Mouse (Mus musculus): Measurements from ENCODE around the gene Spns1.
A peak's percentile ranks its signal among the peaks of the same experiment; 100 is the strongest.
"Not testable (repeated sequence)": the region's sequence is repeated elsewhere in the genome, so short reads cannot be mapped to it uniquely, and the experiment has no call there.

Spns1 gene

DNA sequence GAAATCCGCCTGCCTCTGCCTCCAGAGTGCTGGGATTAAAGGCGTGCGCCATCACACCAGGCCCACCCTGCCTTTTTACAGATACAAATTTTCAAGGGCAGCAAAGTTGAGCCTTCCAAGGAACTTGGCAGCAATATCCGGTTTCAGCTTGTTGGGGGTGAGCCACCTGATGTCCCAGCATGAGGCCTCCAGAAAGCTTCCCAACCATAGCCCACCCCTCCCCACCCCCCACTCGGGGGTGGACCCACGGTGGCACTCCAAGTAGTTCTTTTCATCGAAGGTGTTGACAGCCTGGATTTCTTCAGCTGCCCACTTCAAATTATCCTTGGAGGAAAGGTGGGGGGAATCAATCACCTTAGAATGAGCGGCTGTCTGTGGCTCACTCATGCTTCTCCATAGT lies 38.3 kb downstream of the Spns1 start:
- no peak for DNase-seq (ENCODE audit: low spot score in 2 of 2)

DNA sequence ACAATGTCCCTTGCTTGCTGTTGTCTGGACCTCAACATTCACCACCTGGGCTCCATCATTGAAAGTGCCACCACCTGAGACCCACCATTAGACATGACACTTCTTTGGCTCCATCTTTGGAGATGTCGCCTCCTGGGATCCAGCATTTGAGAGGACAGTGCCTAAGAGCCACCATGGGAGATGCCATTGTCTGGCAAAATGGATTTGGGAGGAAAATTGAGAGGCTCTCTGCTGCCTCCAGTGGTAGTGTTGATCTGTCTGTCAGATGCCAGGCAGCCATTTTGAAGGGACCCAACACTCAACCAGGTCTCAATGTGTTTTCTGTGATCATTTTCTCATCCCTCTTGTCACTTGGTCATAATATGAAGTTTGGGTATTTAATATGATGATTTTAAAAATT lies 41.7 kb downstream of the Spns1 start:
- no peak for DNase-seq (ENCODE audit: low spot score in 2 of 2)

DNA sequence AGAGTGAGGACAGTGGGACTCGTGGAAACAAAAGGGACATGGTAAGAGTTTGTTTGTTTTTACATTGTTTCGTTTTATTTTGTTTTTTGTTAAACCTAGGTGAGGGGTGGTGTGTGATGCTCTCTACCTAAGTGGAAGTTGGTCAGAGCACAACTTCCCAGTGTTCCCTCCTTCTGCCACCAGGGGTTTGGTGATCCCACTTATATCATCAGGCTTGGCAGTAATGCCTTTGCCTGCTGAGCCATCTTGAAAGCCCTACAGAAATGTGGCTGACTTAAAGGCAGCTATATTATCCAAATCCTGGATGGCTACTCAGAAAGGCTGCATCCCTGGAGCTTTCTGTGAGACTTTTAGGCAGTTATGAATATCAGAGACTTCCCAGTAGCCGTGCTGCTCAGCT lies 44.6 kb downstream of the Spns1 start:
- DNase-seq (ENCODE audit: low spot score in 2 of 2) = no peak

DNA sequence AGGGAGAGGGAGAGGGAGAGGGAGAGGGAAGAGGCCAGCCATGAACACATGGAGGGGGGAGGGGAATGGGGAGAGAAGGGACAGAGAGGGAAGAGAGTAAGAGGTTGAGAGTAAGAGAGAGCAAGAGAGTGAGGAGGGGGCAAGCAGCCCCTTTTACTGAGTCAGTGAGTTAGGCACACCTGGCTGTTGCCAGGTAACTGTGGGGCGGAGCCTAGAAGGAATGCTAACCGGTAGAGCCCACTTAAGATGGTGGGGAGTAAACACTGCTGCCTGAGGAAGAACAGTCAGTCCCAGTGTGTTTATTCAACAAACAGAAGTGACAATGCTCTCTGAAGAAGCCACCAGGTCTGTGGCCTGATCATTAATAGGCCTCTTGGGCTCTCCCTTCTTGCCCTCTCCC lies 46.6 kb downstream of the Spns1 start:
- DNase-seq (ENCODE audit: low spot score in 2 of 2) = no peak

DNA sequence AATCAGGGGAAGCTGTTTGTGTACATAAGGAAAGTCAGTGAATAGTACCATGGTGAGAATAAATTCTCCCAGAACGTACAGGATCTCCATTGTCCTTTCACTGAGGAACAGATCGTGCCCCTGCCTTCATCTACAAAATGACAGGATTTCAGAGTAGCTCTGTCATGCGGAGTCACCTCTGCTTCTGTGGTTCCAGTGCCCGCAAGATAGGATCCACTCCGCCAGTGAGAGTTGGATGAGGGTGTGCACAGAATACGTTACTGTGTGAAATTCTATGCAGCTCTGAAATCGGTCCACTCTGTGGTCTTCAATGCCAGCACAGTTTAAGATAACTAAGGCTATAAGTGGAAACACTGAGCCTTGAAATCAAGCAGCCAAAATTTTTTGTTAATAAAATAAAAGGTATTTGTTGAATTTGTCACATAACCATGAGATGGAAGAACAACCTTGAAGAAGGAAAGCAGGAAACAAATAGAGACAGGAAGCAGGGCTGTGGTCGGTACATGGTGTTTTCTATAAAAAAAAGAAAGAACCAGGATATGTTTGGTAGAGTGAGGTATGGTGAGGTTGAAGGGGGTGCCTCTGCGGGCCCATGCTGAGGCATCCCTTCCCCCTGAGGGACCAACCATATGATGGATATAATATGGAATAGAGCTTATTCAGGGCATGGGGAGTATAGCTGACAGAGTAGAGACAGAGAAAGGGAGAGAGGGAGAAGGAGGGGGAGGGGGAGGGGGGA lies 47.2 kb downstream of the Spns1 start:
- no peak for DNase-seq (ENCODE audit: low spot score in 2 of 2)

DNA sequence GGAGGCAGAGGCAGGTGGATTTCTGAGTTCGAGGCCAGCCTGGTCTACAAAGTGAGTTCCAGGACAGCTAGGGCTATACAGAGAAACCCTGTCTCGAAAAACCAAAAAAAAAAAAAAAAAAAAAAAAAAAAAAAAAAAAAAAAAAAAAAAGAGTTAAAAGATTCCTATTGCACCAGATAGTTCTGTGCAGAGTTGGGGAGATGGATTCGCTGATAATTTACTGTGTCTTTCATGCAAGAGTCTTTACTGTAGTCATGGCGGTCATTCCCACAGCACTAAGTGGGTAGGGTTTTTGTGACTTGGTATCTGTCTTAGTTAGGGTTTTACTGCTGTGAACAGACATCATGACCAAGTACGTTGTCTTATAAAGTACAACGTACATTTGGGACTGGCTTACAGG lies 48.4 kb downstream of the Spns1 start:
- not testable (repeated sequence) for DNase-seq (ENCODE audit: low spot score in 2 of 2)

DNA sequence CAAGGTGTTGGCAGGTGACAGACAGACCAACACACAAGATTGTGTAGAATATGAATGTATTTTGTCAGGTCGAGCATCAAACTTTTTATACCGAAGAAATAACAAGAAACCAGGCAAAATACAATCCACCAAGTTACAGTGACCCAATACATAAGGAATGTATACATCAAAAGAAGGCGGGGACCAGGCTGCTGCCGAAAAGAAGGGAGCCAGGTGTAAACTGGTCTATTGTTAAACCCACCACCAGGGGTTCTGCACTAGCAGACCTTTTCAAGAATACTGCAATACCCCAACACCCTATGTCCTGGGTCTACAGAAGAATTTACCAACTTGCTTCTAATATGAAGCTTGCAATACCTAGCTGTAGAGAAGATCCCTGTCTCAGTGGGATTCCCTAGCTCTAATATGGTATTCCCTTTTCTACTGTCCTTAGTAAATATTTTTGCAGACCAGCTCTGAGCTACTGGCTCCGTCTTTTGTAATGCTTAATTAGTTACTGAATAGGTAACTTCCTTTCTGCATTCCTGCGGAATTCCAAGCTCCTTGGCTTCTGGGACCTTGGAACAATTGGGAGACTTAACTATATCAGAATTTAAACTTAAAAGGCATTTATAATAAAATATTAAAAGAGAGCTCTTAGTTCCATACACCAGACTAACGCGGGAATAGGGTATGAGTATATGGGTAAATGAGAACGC lies 51.5 kb downstream of the Spns1 start:
- not testable (repeated sequence) for DNase-seq (ENCODE audit: low spot score in 2 of 2)

DNA sequence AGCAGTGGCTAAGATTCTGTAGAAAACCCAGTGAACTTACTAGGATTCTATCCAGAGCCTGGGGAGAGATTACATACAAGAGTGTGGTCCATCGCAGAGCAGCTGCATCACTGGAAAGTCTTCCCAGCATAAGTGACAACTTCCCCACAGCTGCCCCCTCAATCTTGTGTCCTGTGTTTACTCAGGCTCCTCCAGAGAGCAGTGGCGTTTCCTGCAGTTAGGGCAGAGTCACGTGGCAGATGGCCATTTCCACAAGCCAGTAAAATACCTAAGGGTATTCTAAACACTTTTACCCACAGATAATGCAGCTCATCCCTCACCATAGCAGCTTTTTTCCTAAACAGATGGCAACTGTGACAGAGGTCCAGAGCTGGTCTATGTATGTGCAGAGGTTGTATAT lies 52.5 kb downstream of the Spns1 start:
- DNase-seq (ENCODE audit: low spot score in 2 of 2) = no peak

DNA sequence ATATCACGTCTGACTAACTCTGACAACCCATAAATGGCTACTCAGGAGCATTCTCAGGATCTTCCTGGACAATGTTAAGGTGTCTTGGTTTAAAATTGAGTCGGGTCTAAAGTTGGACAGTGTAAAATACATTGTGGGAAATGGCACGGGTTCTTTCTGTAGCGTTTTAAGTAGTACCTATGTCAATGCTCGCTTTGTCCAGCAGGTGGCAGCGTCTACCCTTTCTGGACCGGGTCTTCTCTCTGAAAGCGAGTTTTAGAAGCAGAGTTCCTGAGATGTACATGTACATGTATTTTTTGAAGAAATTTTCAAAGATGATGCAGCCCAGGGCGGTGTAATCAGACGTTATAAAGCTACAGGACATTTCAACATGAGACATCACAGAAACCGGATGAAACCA lies 53.5 kb downstream of the Spns1 start:
- peak; percentile 70 to 82 for DNase-seq (ENCODE audit: low spot score in 2 of 2)
